Comparison of ENCODE assay signal across 9 mouse cellular contexts in genomic region chr5:122070963-122071800, GRCm38 (mm10). TPM values are rescaled to one million over a fixed set of nuclear protein-coding genes. Genes with fewer than 3 reads are reported as not detected.
DNase-seq lines count a peak whose midpoint lies in the region; TF ChIP-seq lines count a peak whose summit lies in the region.
"Had no signal": no experiment of that assay in that cellular context is flagged by ENCODE, and none has a peak within 500 bp of the region (broad histone marks: within the 10 kb centered on the region; RNA-seq: fewer than 3 reads in every experiment).

No protein-coding gene starts in this region.

- no peak for DNase-seq in left cerebral cortex, adult 2 months (ENCODE audit: extremely low spot score in 1 of 2, low spot score in 2 of 2)
- DNase-seq in left cerebral cortex, adult 8-10 months (ENCODE audit: low spot score in 2 of 2) = no peak
- peak; percentile 65 to 74 for DNase-seq in adrenal gland, postnatal 36 days
- DNase-seq in heart, adult 8-10 months (ENCODE audit: low spot score) = peak; percentile 51
- no peak for DNase-seq in limb, embryonic 10.5 days (ENCODE audit: low spot score)
- no peak for DNase-seq in retina, postnatal 1 day
- no peak for DNase-seq in cerebellum, postnatal 10 days

- H3K4me1 ChIP-seq in limb, embryonic 10.5 days = 0 out of 2 replicates have a peak, but pooled peaks cover 5% of the 10 kb centered on the region
- H3K4me1 ChIP-seq: embryonic facial prominence, embryonic 10.5 days; forebrain, embryonic 13.5 days had no signal

- H3K9me3 ChIP-seq in limb, embryonic 10.5 days (replicated peaks) = no peaks in the 10 kb centered on the region
- H3K9me3 ChIP-seq: embryonic facial prominence, embryonic 10.5 days; forebrain, embryonic 13.5 days had no signal

- no peak overlapping the region for H3K4me3 ChIP-seq in left cerebral cortex, adult 2 months
- no peak overlapping the region for H3K4me3 ChIP-seq in limb, embryonic 10.5 days
- H3K4me3 ChIP-seq: embryonic facial prominence, embryonic 10.5 days; forebrain, embryonic 13.5 days had no signal

- intact Hi-C loops in left cerebral cortex, adult 2 months (cut with DNase I) = no loop called here

- no peaks in the 10 kb centered on the region for H3K36me3 ChIP-seq in limb, embryonic 10.5 days
- H3K36me3 ChIP-seq: embryonic facial prominence, embryonic 10.5 days had no signal

- WGBS in limb, embryonic 10.5 days = 92% methylated on average over 16 of the region's 16 CpGs

- TF ChIP-seq CTCF in left cerebral cortex, adult 2 months (IDR thresholded peaks at IDR 0.05) = no peak

- H3K27me3 ChIP-seq in limb, embryonic 10.5 days (ENCODE audit: low read depth, poor library complexity, severe bottlenecking) = no peaks in the 10 kb centered on the region
- H3K27me3 ChIP-seq: forebrain, embryonic 13.5 days had no signal

- H3K27ac ChIP-seq in left cerebral cortex, adult 2 months = peak overlapping the region; percentile 40
- peak overlapping the region; percentile 14; the same call in 1 of the 2 replicates for H3K27ac ChIP-seq in limb, embryonic 10.5 days
- H3K27ac ChIP-seq: embryonic facial prominence, embryonic 10.5 days; forebrain, embryonic 13.5 days had no signal

RNA-seq across cellular contexts. Expression of gene Cux2, which starts 21.3 kb away (rescaled TPM):
- total RNA-seq in left cerebral cortex, adult 2 months (2021) = 100 to 1,000 TPM; 194 to 215 TPM
- 100 to 1,000 TPM; 150 to 185 (median 160) TPM for total RNA-seq in left cerebral cortex, adult 8-10 months (2022)
- total RNA-seq in adrenal gland, postnatal 36 days (2021) = 10 to 100 TPM; 18.6 to 20.9 TPM
- 10 to 100 TPM; 16.1 to 21.3 (median 20.0) TPM for total RNA-seq in heart, adult 8-10 months (2022)
- 2.9 and 4.4 TPM in 2 replicates for polyA plus RNA-seq in limb, embryonic 10.5 days (2016; fragmentation: Nextera tagmentation; extraction: Ambion mirVana)

RNA-seq across cellular contexts. Expression of gene Myl2, which starts 29.6 kb away (rescaled TPM):
- 1 to 10 TPM in 1 of 2 experiments, under 1 TPM in 1; 0.86 to 1.4 TPM for total RNA-seq in left cerebral cortex, adult 2 months (2021)
- 1 to 10 TPM; 2.4 to 9.2 (median 3.9) TPM for total RNA-seq in left cerebral cortex, adult 8-10 months (2022)
- total RNA-seq in adrenal gland, postnatal 36 days (2021) = 1 to 10 TPM in 1 of 2 experiments, not detected in 1; 2.0 TPM
- total RNA-seq in heart, adult 8-10 months (2022) = over 10,000 TPM; 21,987 to 25,864 (median 23,706) TPM
- polyA plus RNA-seq in limb, embryonic 10.5 days (2016; fragmentation: Nextera tagmentation; extraction: Ambion mirVana) = 3.1 TPM in 2 replicates
- polyA plus RNA-seq: embryonic facial prominence, embryonic 10.5 days had no signal

Comparison
In these comparisons a context has a peak if more than half of its experiments do, and no peak if none do; other contexts are left out.
1. DNase-seq: peak in adrenal gland, postnatal 36 days (2 of 2) and heart, adult 8-10 months (single experiment); none in left cerebral cortex, adult 2 months (0 of 2), left cerebral cortex, adult 8-10 months (0 of 2), limb, embryonic 10.5 days (single experiment), retina, postnatal 1 day (single experiment) and cerebellum, postnatal 10 days (0 of 2).
2. RNA of gene Cux2, which starts 21.3 kb away (total RNA-seq): 194 to 215 TPM in left cerebral cortex, adult 2 months and 150 to 185 TPM in left cerebral cortex, adult 8-10 months; 18.6 to 20.9 TPM in adrenal gland, postnatal 36 days and 16.1 to 21.3 TPM in heart, adult 8-10 months; every median in the first group is over 4 times any median in the second.
3. RNA of gene Myl2, which starts 29.6 kb away (total RNA-seq): 21,987 to 25,864 TPM in heart, adult 8-10 months; 2.4 to 9.2 TPM in left cerebral cortex, adult 8-10 months, 2.0 TPM in adrenal gland, postnatal 36 days and 0.86 to 1.4 TPM in left cerebral cortex, adult 2 months; every median in the first group is over 1,000 times any median in the second.